Mouse (Mus musculus): Measurements from ENCODE around the gene Pard3.

GRCm38 (mm10) chr8:127491963-127492362 lies 428.3 kb downstream of the Pard3 start:
- TF ChIP-seq CTCF (IDR thresholded peaks at IDR 0.05; ENCODE audit: low read depth) (no peak), EP300 (optimal IDR thresholded peaks at IDR 0.05) (no peak)

Data from stomach, postnatal 0 days (tissue).